Mouse (Mus musculus) spleen, adult 2 months (tissue): ENCODE data around the gene Frs3.

Experiments
- CTCF ChIP-seq: fragments of 200-500 bp; IDR thresholded peaks from 2 replicates; pipeline ENCODE4 v1.5.1; 2011; ENCODE audit warnings: mild to moderate bottlenecking, inconsistent platforms; ENCODE audit not compliant: insufficient read depth, insufficient read length, insufficient replicate concordance; ENCODE audit errors: extremely low read depth
- POLR2A ChIP-seq: fragments of 200-500 bp; IDR thresholded peaks from 2 replicates; pipeline ENCODE4 v1.6.1; 2011; ENCODE audit warnings: low read depth, low read length, inconsistent platforms

- no peak for TF ChIP-seq CTCF
- no peak for TF ChIP-seq POLR2A
Observed at GRCm38 (mm10) chr17:47721183-47721582, 32.4 kb downstream of the Frs3 start.
